Mouse (Mus musculus) kidney, adult 2 months (tissue): Measurements from ENCODE around the gene Dock4.

Experiments
- CTCF ChIP-seq: fragments of 200-500 bp; conservative IDR thresholded peaks from 2 replicates; pipeline ENCODE4 v1.5.1; 2011; ENCODE audit warnings: low read depth, mild to moderate bottlenecking, control low read depth, low read length, moderate library complexity, mixed read lengths; ENCODE audit not compliant: insufficient read depth, insufficient read length
- POLR2A ChIP-seq: fragments of 200-500 bp; IDR thresholded peaks from one replicate; pipeline ENCODE4 v1.6.1; 2011; ENCODE audit warnings: low read depth, low read length, control low read depth

DNA sequence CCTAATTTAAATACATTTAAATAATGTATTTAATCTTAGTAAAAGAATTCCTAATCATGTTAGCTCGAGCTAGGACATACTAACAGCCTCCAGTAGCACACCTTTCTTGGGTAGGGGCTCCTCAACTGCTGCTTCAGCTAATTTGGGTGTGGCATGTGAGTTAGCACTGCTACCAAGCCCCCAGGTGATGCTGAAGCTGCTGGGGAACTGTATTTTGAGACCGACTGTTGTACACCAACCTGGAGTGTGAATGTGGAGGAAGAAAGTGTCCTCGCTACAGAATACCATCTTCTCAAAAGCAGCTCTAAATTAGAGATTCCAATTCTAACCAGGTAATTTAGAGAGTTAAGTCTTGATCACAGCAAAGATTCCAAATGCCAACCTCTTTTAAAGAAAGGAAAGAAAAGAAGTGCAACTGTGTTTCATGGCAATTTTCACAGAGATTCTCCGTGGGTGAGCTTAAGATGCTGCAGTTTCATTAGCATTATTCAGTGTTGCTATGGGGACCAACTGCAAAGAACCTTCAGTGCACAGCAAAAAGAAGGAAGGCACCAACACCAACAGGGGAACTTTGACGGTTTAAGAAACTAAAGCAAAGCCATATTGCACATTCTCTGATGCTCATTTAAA is 31.0 kb upstream of the Dock4 start:
- TF ChIP-seq CTCF (no peak), POLR2A (no peak)
